14 mouse cellular contexts compared by ENCODE assay signal in the genomic region with DNA sequence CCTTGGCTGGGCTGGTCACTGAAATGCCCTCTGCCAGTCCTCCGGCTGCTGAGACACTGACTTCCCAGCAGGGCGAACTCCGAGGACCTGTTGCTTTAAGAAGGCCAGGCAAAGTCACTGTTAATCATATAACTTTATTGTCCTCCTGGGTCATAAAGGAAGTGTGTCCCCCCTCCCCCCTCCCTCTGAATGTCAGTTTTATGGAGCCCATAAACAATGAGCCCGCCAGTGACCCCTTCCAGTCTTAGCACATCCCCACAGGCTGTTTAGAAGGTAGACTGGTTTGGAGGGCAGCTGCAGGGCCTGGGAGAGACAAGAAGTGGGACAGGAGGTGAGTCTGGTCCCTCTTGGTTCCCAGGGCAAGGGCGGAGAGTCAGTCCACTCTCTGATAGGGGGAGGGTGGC. TPM values are rescaled to one million over a fixed set of nuclear protein-coding genes. Genes with fewer than 3 reads are reported as not detected.
DNase-seq lines count a peak whose midpoint lies in the region; ATAC-seq lines count a peak whose summit lies in the region.
"Had no signal": no experiment of that assay in that cellular context is flagged by ENCODE, and none has a peak within 500 bp of the region (broad histone marks: within the 10 kb centered on the region; RNA-seq: fewer than 3 reads in every experiment).

No protein-coding gene starts in this region.

- intact Hi-C loops in left cerebral cortex, postnatal 36 days (cut with DNase I) = no loop called here

- peak overlapping the region; percentile 89 for H3K27ac ChIP-seq in kidney, embryonic 15.5 days
- no peak overlapping the region for H3K27ac ChIP-seq in neural tube, embryonic 13.5 days (replicated peaks)
- H3K27ac ChIP-seq: hindbrain, embryonic 15.5 days had no signal

- H3K9me3 ChIP-seq in kidney, embryonic 15.5 days (replicated peaks) = peaks cover 8% of the 10 kb centered on the region; the same call in 1 of the 2 replicates
- H3K9me3 ChIP-seq in neural tube, embryonic 13.5 days = 0 out of 2 replicates have a peak, but pooled peaks cover 5% of the 10 kb centered on the region
- H3K9me3 ChIP-seq: hindbrain, embryonic 15.5 days had no signal

- peak; percentile 63 for ATAC-seq in kidney, embryonic 15.5 days (replicated peaks; ENCODE audit: low FRiP score)
- ATAC-seq in neural tube, embryonic 13.5 days (ENCODE audit: low read depth) = no peak
- ATAC-seq: forebrain, embryonic 13.5 days; Patski had no signal

- DNase-seq in kidney, adult 9 months = no peak
- peak; percentile 69 for DNase-seq in embryo, embryonic 11 days
- DNase-seq in kidney, postnatal 14 days = peak; percentile 56
- no peak for DNase-seq in cerebellum, adult 9-11 months
- no peak for DNase-seq in left cerebral cortex, postnatal 36 days (ENCODE audit: low spot score in 2 of 2)
- no peak for DNase-seq in spleen, adult 18-20 months
- DNase-seq: adrenal gland, postnatal 36 days; cerebellum, postnatal 25 days; midbrain, embryonic 14.5 days had no signal

- peak overlapping the region; percentile 33 for H3K4me3 ChIP-seq in kidney, embryonic 15.5 days (replicated peaks)
- no peak overlapping the region for H3K4me3 ChIP-seq in neural tube, embryonic 13.5 days
- H3K4me3 ChIP-seq: forebrain, embryonic 13.5 days; hindbrain, embryonic 15.5 days had no signal

- H3K36me3 ChIP-seq in kidney, embryonic 15.5 days = peaks cover 15% of the 10 kb centered on the region
- H3K36me3 ChIP-seq in neural tube, embryonic 13.5 days = peaks cover 29% of the 10 kb centered on the region

- 0 out of 2 replicates have a peak overlapping the region, but pooled peaks have one; percentile 18 for H3K9ac ChIP-seq in kidney, embryonic 15.5 days
- no peak overlapping the region for H3K9ac ChIP-seq in neural tube, embryonic 13.5 days
- H3K9ac ChIP-seq: hindbrain, embryonic 15.5 days had no signal

- 6% methylated on average over 5 of the region's 5 CpGs for WGBS in kidney, embryonic 15.5 days
- 14% methylated on average over 5 of the region's 5 CpGs for WGBS in neural tube, embryonic 13.5 days

- peak overlapping the region; percentile 60 for H3K4me2 ChIP-seq in kidney, embryonic 15.5 days
- peak overlapping the region; percentile 28; the same call in 1 of the 2 replicates for H3K4me2 ChIP-seq in neural tube, embryonic 13.5 days
- H3K4me2 ChIP-seq: forebrain, embryonic 13.5 days; hindbrain, embryonic 15.5 days had no signal

- H3K4me1 ChIP-seq in kidney, embryonic 15.5 days = peaks cover 59% of the 10 kb centered on the region
- H3K4me1 ChIP-seq in neural tube, embryonic 13.5 days (replicated peaks) = peaks cover 41% of the 10 kb centered on the region

- H3K27me3 ChIP-seq in kidney, embryonic 15.5 days = no peaks in the 10 kb centered on the region
- H3K27me3 ChIP-seq in neural tube, embryonic 13.5 days = no peaks in the 10 kb centered on the region
- H3K27me3 ChIP-seq: forebrain, embryonic 13.5 days; hindbrain, embryonic 15.5 days; Patski had no signal

RNA-seq across cellular contexts. Expression of a gene that starts 46.9 kb away (rescaled TPM):
- polyA plus RNA-seq in kidney, embryonic 15.5 days (2015; fragmentation: Nextera tagmentation; extraction: Ambion mirVana) = 27.6 and 34.9 TPM in 2 replicates
- 34.7 and 35.1 TPM in 2 replicates for polyA plus RNA-seq in neural tube, embryonic 13.5 days (2015; fragmentation: Nextera tagmentation; extraction: Ambion mirVana)
- 10 to 100 TPM; 19.7 to 30.6 TPM for total RNA-seq in left cerebral cortex, postnatal 36 days (2021)
- polyA plus RNA-seq: Patski had no signal

Comparison
In these comparisons a context has a peak if more than half of its experiments do, and no peak if none do; other contexts are left out.
1. DNase-seq: peak in embryo, embryonic 11 days (single experiment) and kidney, postnatal 14 days (single experiment); none in kidney, adult 9 months (single experiment), cerebellum, adult 9-11 months (single experiment), left cerebral cortex, postnatal 36 days (0 of 2) and spleen, adult 18-20 months (0 of 2).